Mouse (Mus musculus): ENCODE data around the gene Sipa1l3.

GRCm38 (mm10) chr7:29437072-29437471, 81.4 kb downstream of the Sipa1l3 start:
- TF ChIP-seq CTCF (conservative IDR thresholded peaks at IDR 0.05; ENCODE audit: low read length), result no peak
- no peak for TF ChIP-seq NANOG (IDR thresholded peaks at IDR 0.05; ENCODE audit: borderline replicate concordance, low read length)
- TF ChIP-seq POU5F1 (IDR thresholded peaks at IDR 0.05; ENCODE audit: borderline replicate concordance, low read length), result no peak

All from E14TG2a.4 (cell line).